Mouse (Mus musculus) spleen, adult 18-20 months (tissue): Measurements from ENCODE around the gene Insm2.

ENCODE experiments used
- DNase-seq, 2 experiments: peaks; one replicate each; pipeline ENCODE4 v3.0.0; 2022; ENCODE audit warnings: mixed read lengths in 2 of 2

The Insm2 gene

GRCm38 (mm10) chr12:55607902-55608301, 8.7 kb downstream of the Insm2 start:
- DNase-seq: no peak

- DNase-seq: no peak
These were observed 11.6 kb downstream of the Insm2 start for GRCm38 (mm10) chr12:55610812-55611211.

GRCm38 (mm10) chr12:55620321-55620720, 21.1 kb downstream of the Insm2 start:
- no peak for DNase-seq

- no peak for DNase-seq
These were observed 23.5 kb downstream of the Insm2 start for GRCm38 (mm10) chr12:55622615-55623245.

GRCm38 (mm10) chr12:55623254-55623653, 24.0 kb downstream of the Insm2 start:
- DNase-seq: no peak

- no peak for DNase-seq
These were observed 27.5 kb downstream of the Insm2 start for GRCm38 (mm10) chr12:55626711-55627110.

GRCm38 (mm10) chr12:55648011-55648525, 48.8 kb downstream of the Insm2 start:
- DNase-seq: no peak
